Mouse (Mus musculus) left cerebral cortex, postnatal 36 days (tissue): Measurements from ENCODE around the gene Ppm1n. TPM values are rescaled to one million over a fixed set of nuclear protein-coding genes. Genes with fewer than 3 reads are reported as not detected.

Experiments
- DNase-seq, 2 experiments: peaks; one replicate each; pipeline ENCODE4 v3.0.0; 2021 to 2022; ENCODE audit warnings: low spot score in 2 of 2, mixed read lengths in 1 of 2
- intact Hi-C: fragments of 180-260 bp; cut with DNase I; formaldehyde crosslinking; loops from one replicate; pipeline ENCODE4 v1.15.1; 2025
- total RNA-seq, 2 experiments: library from RNA; stranded (reverse); gene quantifications; 2 replicates each; pipeline ENCODE4 v1.2.3; 2021

The Ppm1n gene
- total RNA-seq, 2 experiments from 2014 or later: not detected

GRCm38 (mm10) chr7:19229404-19229803, 50.5 kb downstream of the Ppm1n start:
- intact Hi-C loops: no loop called here
- DNase-seq: no peak

DNA sequence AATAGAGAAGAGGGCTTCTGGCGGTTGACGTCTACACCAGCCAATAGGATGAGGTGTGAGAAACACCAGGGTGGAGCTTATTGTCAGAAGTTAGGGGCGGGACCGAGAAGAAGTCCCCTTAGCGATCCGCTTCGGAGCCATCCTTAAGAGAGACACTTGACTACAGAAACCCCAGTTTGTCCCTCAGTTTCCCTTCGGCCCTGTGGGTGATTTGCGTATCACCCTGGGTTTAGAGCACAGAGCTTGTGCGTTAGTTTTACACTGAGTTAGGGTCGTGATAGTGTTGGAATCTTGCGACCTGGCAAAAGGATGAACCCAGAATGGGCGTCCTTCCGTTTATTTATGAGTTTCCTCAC, 51.1 kb downstream of the Ppm1n start:
- intact Hi-C loops: no loop called here
- DNase-seq: no peak

DNA sequence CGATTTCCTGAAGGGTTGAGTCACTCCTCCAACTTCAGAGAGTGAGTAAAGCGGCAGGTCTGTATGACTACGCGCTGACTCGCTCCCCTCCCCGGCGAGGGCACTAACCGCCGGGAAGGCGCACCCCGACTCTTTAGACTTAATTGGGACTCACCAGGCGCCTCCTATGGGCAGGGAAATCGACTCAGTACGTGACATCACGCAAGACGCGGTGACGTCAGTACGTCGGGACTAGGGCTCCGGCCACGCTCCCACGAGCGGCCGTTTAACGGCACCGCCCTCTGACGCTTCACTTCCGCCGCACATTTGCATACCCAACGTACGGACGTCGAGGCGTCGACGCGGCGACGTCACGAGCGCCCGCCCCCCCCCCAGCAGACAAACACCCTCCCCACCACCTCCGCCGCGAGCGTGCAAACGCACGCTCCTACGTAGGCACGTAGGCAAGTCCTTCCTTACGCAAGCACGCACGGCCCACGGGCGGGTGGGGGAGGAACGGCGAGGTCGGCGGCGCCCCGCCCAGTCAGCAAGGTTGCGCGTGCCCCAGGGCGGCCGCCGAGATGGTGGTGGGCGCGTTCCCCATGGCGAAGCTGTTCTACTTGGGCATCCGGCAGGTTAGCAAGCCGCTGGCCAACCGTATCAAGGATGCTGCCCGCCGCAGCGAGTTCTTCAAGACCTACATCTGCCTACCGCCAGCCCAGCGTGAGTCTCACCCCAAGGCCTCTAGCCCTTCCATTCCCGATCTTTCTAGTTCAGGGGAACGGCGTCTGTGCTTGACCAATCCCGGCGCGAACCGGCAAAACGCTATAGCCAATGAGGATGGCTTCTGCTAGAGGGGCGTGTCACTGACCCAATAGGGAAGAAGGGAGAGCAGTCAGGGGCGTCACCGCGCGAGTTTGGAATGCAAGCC, 51.7 kb downstream of the Ppm1n start, which contains the start of gene Opa3:
TSS of gene Opa3 (plus strand) at position 452 of the 910 bp plus-strand sequence.
- intact Hi-C loops: no loop called here

DNA sequence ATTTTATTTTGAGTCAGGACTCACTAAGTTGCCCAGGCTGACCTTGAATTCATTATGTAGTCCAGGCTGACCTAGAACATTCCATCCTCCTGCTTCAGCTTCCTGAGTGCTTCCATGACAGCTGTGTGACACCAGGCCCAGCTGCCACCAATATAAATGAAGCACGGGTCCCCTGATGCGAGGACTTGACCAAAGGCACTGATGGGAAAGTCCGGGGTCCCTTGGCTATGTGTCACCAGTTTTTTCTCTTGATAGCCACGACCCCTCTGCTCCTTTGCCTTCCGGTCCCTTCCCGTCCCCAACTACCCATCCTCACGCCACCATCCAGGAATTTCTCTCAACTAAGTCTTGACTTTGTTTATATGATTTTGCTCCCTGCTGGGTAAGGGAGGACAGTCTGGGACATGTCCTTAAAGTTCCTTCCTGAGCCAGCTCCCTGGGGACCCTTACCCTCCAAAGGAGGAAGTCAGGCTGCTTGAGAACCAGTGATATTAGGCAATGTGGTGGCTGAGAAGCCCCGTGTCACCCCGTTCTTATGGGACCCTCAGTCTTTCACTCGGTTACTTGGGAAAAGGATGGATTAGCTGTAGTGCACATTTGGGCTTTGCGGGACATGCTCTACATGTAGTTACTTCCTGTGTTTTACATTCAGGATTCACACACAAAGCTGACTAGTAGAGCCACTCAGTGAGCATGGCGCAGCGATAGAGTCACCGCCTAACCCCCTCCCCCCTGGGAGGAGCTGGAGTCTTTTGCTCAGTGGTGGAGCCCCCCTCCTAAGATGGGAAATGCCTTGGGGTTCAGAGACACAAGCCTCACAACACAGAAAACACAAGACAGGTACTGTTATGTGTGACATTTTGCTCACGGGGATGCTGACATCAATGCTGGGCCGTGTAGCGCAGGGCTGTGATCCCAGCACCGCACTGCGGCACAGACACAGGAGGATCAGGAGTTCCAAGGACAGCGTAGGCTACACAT, 52.8 kb downstream of the Ppm1n start:
- intact Hi-C loops: no loop called here
- peak in 1 of 2 experiments; percentile 46 for DNase-seq

More for the DNA sequence above, 51.7 kb downstream of the Ppm1n start, which contains the start of gene Opa3:
- DNase-seq: peak; percentile 99 to 100

Other genes starting within 250 kb of the Ppm1n start
- gene Rsph6a, start 225.4 kb downstream of the Ppm1n start, total RNA-seq: under 1 TPM in 1 of 2 experiments, not detected in 1; 0.25 TPM
- 100 to 1,000 TPM; 146 to 148 TPM for gene Dmwd, start 203.8 kb downstream of the Ppm1n start, total RNA-seq
- 10 to 100 TPM; 21.4 to 40.2 TPM for gene Dmpk, start 196.2 kb downstream of the Ppm1n start, total RNA-seq
- 1 to 10 TPM; 1.6 to 2.6 TPM for gene Six5, start 185.5 kb downstream of the Ppm1n start, total RNA-seq
- under 1 TPM; 0.37 to 0.41 TPM for gene Gm4969, start 161.7 kb downstream of the Ppm1n start, total RNA-seq
- 10 to 100 TPM; 14.0 to 14.3 TPM for gene Fbxo46, start 160.2 kb downstream of the Ppm1n start, total RNA-seq
- gene Qpctl, start 130.8 kb downstream of the Ppm1n start, total RNA-seq: 10 to 100 TPM; 14.6 to 17.3 TPM
- gene Snrpd2, start 130.3 kb downstream of the Ppm1n start, total RNA-seq: 10 to 100 TPM; 70.3 to 76.0 TPM
- gene Gipr, start 113.9 kb downstream of the Ppm1n start, total RNA-seq: 1 to 10 TPM in 1 of 2 experiments, under 1 TPM in 1; 0.89 to 2.6 TPM
- 100 to 1,000 TPM; 124 to 156 TPM for gene Eml2, start 103.6 kb downstream of the Ppm1n start, total RNA-seq
- 1 to 10 TPM; 2.1 to 4.6 TPM for gene Gpr4, start 67.5 kb downstream of the Ppm1n start, total RNA-seq
- gene Opa3, start 51.7 kb downstream of the Ppm1n start, total RNA-seq: 10 to 100 TPM; 41.0 to 45.7 TPM
- 10 to 100 TPM; 11.2 to 13.5 TPM for gene Vasp, start 8.2 kb downstream of the Ppm1n start, total RNA-seq
- gene Rtn2, start 2.6 kb upstream of the Ppm1n start, total RNA-seq: 100 to 1,000 TPM in 1 of 2 experiments, 10 to 100 TPM in 1; 98.6 to 121 TPM
- 10 to 100 TPM; 20.6 to 22.5 TPM for gene Fosb, start 30.0 kb upstream of the Ppm1n start, total RNA-seq
- 10 to 100 TPM; 35.6 to 41.8 TPM for gene Ercc1, start 64.7 kb upstream of the Ppm1n start, total RNA-seq
- gene Cd3eap, start 79.4 kb upstream of the Ppm1n start, total RNA-seq: 10 to 100 TPM; 17.3 to 17.6 TPM
- 1 to 10 TPM; 5.1 to 7.9 TPM for gene Ppp1r13l, start 79.7 kb upstream of the Ppm1n start, total RNA-seq
- 10 to 100 TPM; 26.1 to 40.0 TPM for gene Ercc2, start 101.9 kb upstream of the Ppm1n start, total RNA-seq
- 1 to 10 TPM; 2.6 to 3.3 TPM for gene Klc3, start 124.0 kb upstream of the Ppm1n start, total RNA-seq
- gene Ckm, start 124.7 kb upstream of the Ppm1n start, total RNA-seq: under 1 TPM; 0.35 to 0.41 TPM
- gene Mark4, start 178.8 kb upstream of the Ppm1n start, total RNA-seq: 10 to 100 TPM; 76.8 to 77.7 TPM
- under 1 TPM; 0.23 to 0.52 TPM for gene Exoc3l2, start 183.3 kb upstream of the Ppm1n start, total RNA-seq
- 1 to 10 TPM; 6.8 to 7.2 TPM for gene Bloc1s3, start 228.3 kb upstream of the Ppm1n start, total RNA-seq
- 10 to 100 TPM; 18.2 to 19.5 TPM for gene Trappc6a, start 228.3 kb upstream of the Ppm1n start, total RNA-seq
- gene Nkpd1, start 237.8 kb upstream of the Ppm1n start, total RNA-seq: under 1 TPM; 0.68 to 0.94 TPM